Mouse (Mus musculus) embryo, embryonic 11 days (tissue): ENCODE data around the gene Kif5c.

Source experiments
- DNase-seq: peaks from one replicate; pipeline ENCODE4 v3.0.0-alpha.2; 2015

Kif5c gene

DNA sequence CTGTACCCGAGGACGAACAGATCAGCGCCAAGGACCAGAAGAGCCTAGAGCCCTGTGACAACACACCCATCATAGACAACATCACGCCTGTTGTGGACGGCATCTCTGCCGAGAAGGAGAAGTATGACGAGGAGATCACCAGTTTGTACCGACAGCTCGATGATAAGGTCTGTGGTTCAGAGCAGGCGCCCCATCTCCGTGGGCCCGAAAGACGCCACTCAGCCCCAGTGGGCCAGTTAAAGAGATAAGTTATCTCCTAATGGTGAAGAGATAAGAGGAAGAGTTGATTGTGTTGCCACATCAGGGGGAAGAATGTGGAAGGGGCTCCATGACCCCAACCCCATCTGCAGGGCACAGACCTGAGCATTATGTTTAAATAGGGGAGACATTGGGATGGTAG, 103.9 kb downstream of the Kif5c start:
- DNase-seq = no peak

- no peak for DNase-seq
Measured at GRCm38 (mm10) chr2:49726672-49727071, 107.6 kb downstream of the Kif5c start.

DNA sequence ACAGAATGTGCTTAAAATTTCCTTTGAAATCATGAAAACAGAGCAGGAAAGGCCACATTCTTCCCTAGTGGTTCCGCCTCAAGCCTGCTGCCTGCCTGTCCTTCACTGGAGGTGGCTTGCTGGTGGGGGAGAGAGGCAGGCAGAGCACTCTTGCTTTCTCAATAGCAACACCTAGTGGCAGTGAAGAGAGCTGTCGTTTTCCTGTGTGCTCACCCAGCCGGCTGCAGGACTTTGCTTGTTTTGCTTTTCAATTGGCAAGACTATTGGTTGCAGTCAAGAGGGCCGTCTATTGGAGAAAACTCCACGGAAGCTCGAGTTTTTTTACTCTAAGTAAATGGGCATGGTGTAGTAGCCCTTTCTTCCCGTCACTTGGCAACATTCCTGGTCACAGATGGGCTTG, 108.1 kb downstream of the Kif5c start:
- DNase-seq = peak; percentile 87

- DNase-seq = no peak
Measured at GRCm38 (mm10) chr2:49727686-49728085, 108.6 kb downstream of the Kif5c start.

DNA sequence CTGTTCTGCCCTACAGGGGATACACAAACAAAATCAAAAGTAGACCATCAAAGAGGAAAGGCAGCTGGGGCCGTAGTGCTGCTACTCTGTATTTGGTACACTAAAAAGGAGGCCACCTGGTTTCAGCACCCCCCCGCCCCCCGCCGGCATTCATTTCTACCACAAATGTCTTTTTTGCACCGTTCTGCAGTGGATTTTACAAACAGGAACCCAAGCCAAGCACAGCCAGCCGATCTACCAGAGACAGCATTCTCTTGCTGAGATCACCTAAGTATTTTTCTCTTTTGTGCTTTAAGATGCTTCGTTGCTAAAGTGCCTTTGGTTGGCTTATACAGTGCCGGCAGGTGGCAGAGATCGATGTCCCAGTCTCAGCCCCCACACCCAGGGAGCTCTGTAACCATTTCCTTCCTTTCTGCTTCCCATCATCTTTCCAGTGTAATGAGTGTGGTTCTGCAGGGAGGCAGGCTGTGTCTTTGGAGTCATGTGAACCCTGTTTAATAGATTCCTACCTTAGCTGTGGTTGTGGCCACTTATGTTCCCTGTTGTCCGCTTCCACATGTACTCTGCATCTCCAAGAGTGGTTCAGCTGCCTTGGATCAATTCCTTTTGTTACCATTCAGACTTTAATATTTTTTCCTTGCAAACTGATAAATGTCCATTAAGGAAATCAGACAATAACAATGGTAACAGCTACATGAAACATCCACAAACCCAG, 110.0 kb downstream of the Kif5c start:
- no peak for DNase-seq

DNA sequence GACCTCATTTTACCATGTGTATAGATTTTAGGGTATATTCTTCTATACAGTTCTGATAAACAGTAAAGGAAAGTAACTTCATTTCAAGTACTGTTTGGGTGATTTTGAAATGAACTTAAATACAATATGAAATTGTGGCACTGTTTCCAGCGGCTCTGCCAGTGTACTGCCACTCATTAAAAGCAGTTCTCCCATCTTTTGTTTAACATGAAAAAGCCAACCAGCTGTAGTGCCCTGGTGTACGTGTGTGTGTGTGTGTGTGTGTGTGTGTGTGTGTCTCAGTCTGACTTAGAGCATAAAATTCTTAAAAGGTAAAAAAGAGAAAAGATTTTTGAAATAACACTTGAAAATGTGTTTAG, 110.5 kb downstream of the Kif5c start:
- DNase-seq = no peak

- no peak for DNase-seq
Measured at GRCm38 (mm10) chr2:49730183-49730582, 111.1 kb downstream of the Kif5c start.

- peak; percentile 64 for DNase-seq
Measured at GRCm38 (mm10) chr2:49732745-49733655, 113.9 kb downstream of the Kif5c start.

GRCm38 (mm10) chr2:49733656-49734008, 114.5 kb downstream of the Kif5c start:
- DNase-seq = peak; percentile 67

DNA sequence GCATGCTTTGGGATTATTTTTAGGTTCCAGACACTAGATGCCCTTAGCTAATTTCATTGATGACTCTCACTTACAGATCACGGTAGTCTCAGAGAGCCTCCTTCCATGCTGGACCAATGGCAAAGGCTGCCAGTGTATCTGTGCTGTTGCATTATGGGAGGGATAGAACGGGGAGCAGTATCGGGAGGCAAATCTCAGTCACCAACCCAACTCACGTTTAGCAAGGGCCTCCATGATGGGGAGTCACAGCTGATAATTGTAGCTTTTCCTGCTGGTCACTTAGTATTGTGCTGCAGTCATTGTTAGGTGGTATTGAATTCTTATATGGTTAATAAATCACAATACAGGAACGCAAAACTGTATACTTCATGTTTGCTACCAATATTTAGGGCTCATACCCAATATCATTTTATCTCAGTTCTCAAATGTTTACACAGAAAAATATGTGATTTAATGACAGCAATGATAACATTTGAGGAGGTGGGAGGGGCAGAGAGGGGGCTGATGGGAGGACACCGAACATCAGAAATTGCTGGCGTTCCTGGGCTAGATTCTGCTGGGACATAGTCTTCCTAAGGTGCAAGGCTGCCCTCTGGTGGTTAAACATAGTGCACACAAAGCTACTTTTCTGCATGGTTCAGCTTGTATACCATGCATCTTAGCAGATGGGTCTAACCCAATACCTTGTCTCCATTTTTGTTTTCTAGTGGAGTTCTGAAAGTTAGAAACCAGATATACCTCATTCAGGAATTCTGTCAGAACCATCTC, 115.1 kb downstream of the Kif5c start:
- DNase-seq = peak; percentile 93

- no peak for DNase-seq
Measured at GRCm38 (mm10) chr2:49735386-49735785, 116.3 kb downstream of the Kif5c start.

DNA sequence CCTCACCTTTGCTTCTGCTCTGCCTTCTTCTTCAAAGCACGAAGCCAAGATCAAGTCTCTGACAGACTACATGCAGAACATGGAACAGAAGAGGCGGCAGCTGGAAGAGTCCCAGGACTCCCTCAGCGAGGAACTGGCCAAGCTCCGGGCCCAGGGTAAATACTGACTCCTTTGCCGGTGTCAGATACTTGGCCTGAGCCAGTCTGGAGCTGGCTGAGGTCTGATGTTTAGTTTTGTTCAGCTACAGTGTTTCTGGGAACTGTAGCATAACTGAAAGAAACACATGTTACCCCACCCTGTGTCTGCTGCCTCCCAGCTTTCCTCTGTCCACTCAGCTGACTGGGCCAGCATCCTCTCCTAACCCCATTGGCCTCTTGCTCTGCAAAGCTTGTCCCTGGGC, 119.9 kb downstream of the Kif5c start:
- no peak for DNase-seq

GRCm38 (mm10) chr2:49741026-49741425, 121.9 kb downstream of the Kif5c start:
- no peak for DNase-seq

- DNase-seq = no peak
Measured at GRCm38 (mm10) chr2:49741895-49742734, 123.0 kb downstream of the Kif5c start.

GRCm38 (mm10) chr2:49742919-49743318, 123.8 kb downstream of the Kif5c start:
- DNase-seq = no peak

DNA sequence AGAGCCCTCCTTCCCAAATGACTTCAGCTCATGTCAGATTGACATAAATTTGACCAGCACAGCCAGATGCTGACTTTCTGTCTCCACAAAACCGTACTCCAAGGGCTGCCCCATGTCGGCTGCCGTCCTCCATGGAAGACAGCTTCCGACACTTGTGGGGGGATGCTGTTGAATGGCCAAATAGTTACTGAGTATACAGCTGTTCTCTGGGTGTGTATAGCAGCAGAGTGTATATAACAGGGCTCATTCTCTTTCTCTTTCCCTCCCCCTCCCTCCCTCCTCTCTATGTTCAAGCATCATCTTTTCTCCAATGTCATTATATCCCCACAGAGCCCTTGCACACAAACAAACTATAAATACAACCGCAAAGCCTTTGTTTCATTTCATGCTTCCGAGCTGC, 124.7 kb downstream of the Kif5c start:
- DNase-seq = no peak

- DNase-seq = no peak
Measured at GRCm38 (mm10) chr2:49744251-49745093, 125.4 kb downstream of the Kif5c start.

GRCm38 (mm10) chr2:49745094-49745781, 126.1 kb downstream of the Kif5c start:
- DNase-seq = no peak

DNA sequence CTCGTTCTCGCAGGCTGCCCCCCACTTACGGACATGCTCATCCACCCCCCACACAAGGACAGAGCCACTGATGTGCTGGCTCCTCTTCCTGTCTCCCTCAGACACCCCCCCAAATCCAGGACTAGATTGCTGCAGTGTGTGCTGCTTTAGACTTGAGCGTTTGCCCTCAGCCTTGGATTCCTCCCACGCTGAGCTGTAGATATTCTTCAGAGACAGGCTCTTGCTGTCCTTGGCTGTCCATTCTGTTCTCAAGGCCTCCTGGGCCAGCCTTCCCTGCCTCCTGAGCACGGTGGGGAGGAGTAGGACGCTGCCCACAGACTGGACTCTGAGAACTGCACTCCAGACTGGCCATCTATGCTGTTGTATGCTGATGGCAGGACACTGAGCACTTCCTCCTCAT, 127.8 kb downstream of the Kif5c start:
- no peak for DNase-seq

DNA sequence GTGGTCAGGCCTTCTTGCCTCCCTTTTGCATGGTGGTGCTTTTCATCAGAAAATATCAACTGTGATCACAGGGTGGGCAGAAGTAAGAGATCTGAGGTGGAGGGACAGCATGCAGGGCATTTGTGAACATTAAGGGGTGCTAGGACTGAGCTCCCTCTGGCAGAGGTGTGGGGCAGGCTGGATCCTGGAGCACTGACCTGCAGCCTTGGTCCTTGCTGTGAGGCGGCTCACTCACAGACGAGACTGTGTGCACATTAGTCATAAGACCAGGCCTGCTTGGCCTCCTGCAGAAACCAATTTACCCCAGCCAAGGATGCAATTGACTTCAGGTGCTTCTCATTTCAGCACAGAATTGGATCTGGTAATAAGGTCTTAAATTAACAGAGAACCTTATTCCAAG, 128.6 kb downstream of the Kif5c start:
- DNase-seq = no peak
